Mouse (Mus musculus) heart, embryonic 16.5 days (tissue): ENCODE measurements around the gene 4931429L15Rik. TPM values are rescaled to one million over a fixed set of nuclear protein-coding genes. Genes with fewer than 3 reads are reported as not detected.

Source experiments
- ATAC-seq: fragments of 200-750 bp; cut with Nextera tagmentation; replicated peaks from 2 replicates; pipeline ENCODE4 v1.8.0; 2017; ENCODE audit warnings: moderate number of reproducible peaks; ENCODE audit not compliant: insufficient read depth, low FRiP score; ENCODE audit errors: extremely low read depth
- H3K27ac ChIP-seq: fragments of 300-500 bp; sonication (generic); 2 replicates; pipeline ENCODE4 v1.5.1; 2014; ENCODE audit warnings: mild to moderate bottlenecking, low read length, control low read depth, moderate library complexity
- H3K27me3 ChIP-seq: fragments of 300-500 bp; sonication (generic); 2 replicates; pipeline ENCODE4 v1.6.1; 2014; ENCODE audit warnings: low read length, mixed read lengths; ENCODE audit not compliant: control insufficient read depth, insufficient read depth
- H3K36me3 ChIP-seq: fragments of 300-500 bp; sonication (generic); 2 replicates; pipeline ENCODE4 v1.6.1; 2014; ENCODE audit not compliant: control insufficient read depth, insufficient read depth
- H3K4me1 ChIP-seq: fragments of 300-500 bp; sonication (generic); 2 replicates; pipeline ENCODE4 v1.6.1; 2014; ENCODE audit warnings: low read length, mixed read lengths; ENCODE audit not compliant: control insufficient read depth, insufficient read depth
- H3K4me2 ChIP-seq: fragments of 300-500 bp; sonication (generic); 2 replicates; pipeline ENCODE4 v1.6.1; 2014; ENCODE audit warnings: low read depth, mild to moderate bottlenecking, control low read depth, low read length
- H3K4me3 ChIP-seq: fragments of 300-500 bp; sonication (generic); 2 replicates; pipeline ENCODE4 v1.5.1; 2014; ENCODE audit warnings: mild to moderate bottlenecking, control low read depth, low read length
- H3K9ac ChIP-seq: fragments of 300-500 bp; sonication (generic); 2 replicates; pipeline ENCODE4 v1.6.1; 2014; ENCODE audit warnings: low read length, control low read depth
- H3K9me3 ChIP-seq: fragments of 300-500 bp; sonication (generic); replicated peaks from 2 replicates; pipeline ENCODE4 v1.6.1; 2016; ENCODE audit warnings: low read length; ENCODE audit not compliant: control insufficient read depth
- WGBS: fragments of 180-500 bp; shearing (Covaris S2); extraction: QIAGEN DNeasy Blood & Tissue Kit; methylation state at CpG from one replicate; pipeline ENCODE4 v1.1.7; 2014; 5-methylcytosine and 5-hydroxymethylcytosine counted together
- polyA plus RNA-seq: library from polyadenylated mRNA; unstranded; fragments of >200 nt; fragmentation: Nextera tagmentation; extraction: Ambion mirVana; gene quantifications from 2 replicates; pipeline ENCODE4 v1.2.1, GENCODE M21; 2015

4931429L15Rik gene
- polyA plus RNA-seq, 1 experiment from 2014 or later = not detected

- no peak overlapping the region; the same call in 1 of the 2 replicates for H3K4me2 ChIP-seq
- H3K4me3 ChIP-seq = peak overlapping the region; percentile 51; the same call in 1 of the 2 replicates
- no peaks in the 10 kb centered on the region for H3K9me3 ChIP-seq
- ATAC-seq = no peak
- no peak overlapping the region for H3K9ac ChIP-seq
- H3K27ac ChIP-seq = no peak overlapping the region
- WGBS = 21% methylated on average over 24 of the region's 24 CpGs
- peaks cover 11% of the 10 kb centered on the region for H3K4me1 ChIP-seq
- H3K27me3 ChIP-seq = peaks cover 8% of the 10 kb centered on the region
- H3K36me3 ChIP-seq = no peaks in the 10 kb centered on the region
Measured at GRCm38 (mm10) chr9:46329801-46330585, 10.2 kb upstream of the 4931429L15Rik start.

- H3K9me3 ChIP-seq = no peaks in the 10 kb centered on the region
- peaks cover 11% of the 10 kb centered on the region for H3K4me1 ChIP-seq
- peaks cover under 1% of the 10 kb centered on the region for H3K27me3 ChIP-seq
- peak overlapping the region; percentile 51 for H3K4me3 ChIP-seq
- 5% methylated on average over 19 of the region's 19 CpGs for WGBS
- H3K27ac ChIP-seq = peak overlapping the region; percentile 37; the same call in 1 of the 2 replicates
- peak overlapping the region; percentile 73 for H3K9ac ChIP-seq
- H3K4me2 ChIP-seq = peak overlapping the region; percentile 87
- peak; percentile 79 for ATAC-seq
- no peaks in the 10 kb centered on the region for H3K36me3 ChIP-seq
Measured at GRCm38 (mm10) chr9:46329250-46329648, 9.5 kb upstream of the 4931429L15Rik start.

DNA sequence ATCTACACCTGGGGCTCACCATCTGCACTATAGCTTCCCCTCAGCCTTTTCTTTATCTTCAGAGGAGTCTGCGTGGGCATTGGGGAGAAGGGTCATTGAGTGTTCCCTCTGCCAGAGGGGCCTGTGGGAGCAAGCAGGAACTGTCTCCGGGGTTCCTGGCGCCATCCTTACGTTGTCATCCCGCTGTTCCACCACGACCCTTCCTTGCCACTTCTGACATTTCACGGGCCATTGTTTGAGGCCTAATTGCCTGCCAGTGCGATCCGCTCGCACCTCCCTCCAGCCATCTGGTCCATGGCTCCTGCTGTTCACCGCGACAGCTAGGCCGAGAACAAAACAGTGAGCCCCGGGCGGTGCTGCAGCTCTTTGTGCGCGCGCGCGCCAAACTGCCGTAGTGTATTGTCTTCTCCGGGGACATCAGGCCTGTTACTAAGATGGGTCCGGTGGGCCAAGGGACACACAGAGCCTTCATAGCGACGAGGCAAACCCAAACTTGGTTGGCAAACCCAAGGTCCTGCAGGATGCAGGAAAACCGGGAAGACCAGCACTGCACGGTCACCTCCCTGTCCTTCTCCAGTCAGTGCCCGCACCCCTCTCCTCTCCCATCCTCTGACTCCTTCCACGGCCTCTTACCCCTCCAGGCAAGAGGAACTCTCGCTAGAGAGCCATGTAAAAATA, 8.9 kb upstream of the 4931429L15Rik start:
- Histone ChIP-seq H3K4me2 (peak overlapping the region; percentile 87), H3K9ac (peak overlapping the region; percentile 73), H3K27ac (peak overlapping the region; percentile 37; the same call in 1 of the 2 replicates), H3K4me3 (peak overlapping the region; percentile 51), H3K9me3 (no peaks in the 10 kb centered on the region), H3K27me3 (no peaks in the 10 kb centered on the region; the same call in none of the 2 replicates), H3K36me3 (no peaks in the 10 kb centered on the region), H3K4me1 (peaks cover 11% of the 10 kb centered on the region)
- ATAC-seq = peak; percentile 62
- 7% methylated on average over 30 of the region's 30 CpGs for WGBS

DNA sequence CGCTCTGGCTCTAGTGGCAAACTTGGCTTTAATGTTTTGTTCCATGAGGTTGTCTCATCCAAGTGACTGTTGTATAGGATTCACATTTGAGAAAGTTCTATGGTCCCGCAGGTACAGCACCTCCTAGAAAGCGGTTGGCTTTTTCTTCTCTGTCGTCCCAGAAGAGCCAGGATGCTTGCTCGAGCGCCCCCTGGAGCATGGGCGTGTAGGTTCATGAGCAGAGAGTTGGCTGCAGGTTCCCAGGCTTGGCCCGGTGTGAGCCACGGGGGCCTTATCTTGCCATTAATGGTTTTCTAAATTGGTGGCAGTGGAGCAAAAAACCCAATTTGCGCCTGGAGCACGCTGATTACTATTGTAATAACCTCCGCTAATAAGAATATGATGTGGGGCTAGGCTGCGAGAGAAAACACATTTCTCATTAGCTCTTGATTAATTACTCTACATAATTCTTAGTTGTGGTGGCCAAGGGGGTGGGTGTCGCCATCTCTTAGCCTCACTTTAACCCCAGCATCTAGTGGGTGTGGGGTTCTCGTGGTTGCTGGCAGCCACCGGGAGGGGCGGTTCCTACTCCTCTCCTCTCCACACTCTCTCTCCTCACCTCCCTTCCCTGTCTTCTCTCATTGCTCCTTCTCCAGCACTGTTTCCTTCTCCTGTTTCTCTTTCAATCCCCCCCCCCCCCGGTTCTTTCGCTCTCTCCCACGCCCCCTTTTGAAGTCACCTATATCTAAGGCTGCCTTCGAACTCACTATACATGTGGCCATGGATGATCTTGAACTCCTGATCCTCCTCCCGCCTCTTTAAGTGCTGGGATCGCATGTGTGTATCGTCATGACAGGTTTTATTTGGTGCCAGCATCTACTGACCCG, 8.2 kb upstream of the 4931429L15Rik start:
- 70% methylated on average over 25 of the region's 25 CpGs for WGBS
- Histone ChIP-seq H3K27ac (no peak overlapping the region), H3K9ac (peak overlapping the region; percentile 73), H3K4me2 (peak overlapping the region; percentile 87), H3K36me3 (no peaks in the 10 kb centered on the region), H3K9me3 (no peaks in the 10 kb centered on the region), H3K27me3 (no peaks in the 10 kb centered on the region; the same call in 1 of the 2 replicates), H3K4me1 (peaks cover 11% of the 10 kb centered on the region), H3K4me3 (no peak overlapping the region; the same call in 1 of the 2 replicates)
- ATAC-seq = no peak

- no peak for ATAC-seq
- no peak overlapping the region for H3K4me2 ChIP-seq
- H3K27me3 ChIP-seq = no peaks in the 10 kb centered on the region
- H3K4me1 ChIP-seq = peaks cover 11% of the 10 kb centered on the region
- no peak overlapping the region for H3K27ac ChIP-seq
- 89% methylated on average over 11 of the region's 11 CpGs for WGBS
- no peaks in the 10 kb centered on the region for H3K9me3 ChIP-seq
- no peak overlapping the region for H3K4me3 ChIP-seq
- no peaks in the 10 kb centered on the region for H3K36me3 ChIP-seq
- H3K9ac ChIP-seq = no peak overlapping the region
Measured at GRCm38 (mm10) chr9:46326694-46327405, 7.1 kb upstream of the 4931429L15Rik start.

- Histone ChIP-seq H3K4me3 (no peak overlapping the region), H3K4me1 (no peaks in the 10 kb centered on the region), H3K4me2 (no peak overlapping the region), H3K9ac (no peak overlapping the region), H3K27ac (no peak overlapping the region), H3K27me3 (no peaks in the 10 kb centered on the region), H3K36me3 (no peaks in the 10 kb centered on the region), H3K9me3 (peaks cover 6% of the 10 kb centered on the region)
- 83% methylated on average over 2 of the region's 2 CpGs for WGBS
- no peak for ATAC-seq
Measured at GRCm38 (mm10) chr9:46320461-46320860, 675 bp upstream of the 4931429L15Rik start.

DNA sequence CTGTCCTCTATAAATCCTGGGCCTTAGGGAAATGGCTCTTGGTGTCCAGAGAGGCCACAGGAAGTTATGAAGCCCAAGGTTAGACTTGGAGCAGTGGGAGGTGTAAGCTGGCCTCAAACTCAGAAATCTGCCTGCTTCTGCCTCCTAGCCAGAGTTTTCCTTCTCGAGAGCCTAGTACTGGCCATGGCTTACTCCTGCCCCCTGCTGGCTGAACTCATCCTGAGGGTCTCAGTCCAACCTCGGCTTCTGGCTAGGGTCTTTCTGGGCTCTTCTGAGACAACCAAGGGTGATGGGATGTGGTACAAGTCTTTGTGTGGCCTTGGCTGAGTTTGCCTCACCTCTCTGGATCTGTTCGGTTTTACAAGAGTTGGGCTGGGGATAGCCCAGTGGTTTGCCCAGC, 1.8 kb downstream of the 4931429L15Rik start:
- ATAC-seq = no peak
- H3K27me3 ChIP-seq = peaks cover 8% of the 10 kb centered on the region

DNA sequence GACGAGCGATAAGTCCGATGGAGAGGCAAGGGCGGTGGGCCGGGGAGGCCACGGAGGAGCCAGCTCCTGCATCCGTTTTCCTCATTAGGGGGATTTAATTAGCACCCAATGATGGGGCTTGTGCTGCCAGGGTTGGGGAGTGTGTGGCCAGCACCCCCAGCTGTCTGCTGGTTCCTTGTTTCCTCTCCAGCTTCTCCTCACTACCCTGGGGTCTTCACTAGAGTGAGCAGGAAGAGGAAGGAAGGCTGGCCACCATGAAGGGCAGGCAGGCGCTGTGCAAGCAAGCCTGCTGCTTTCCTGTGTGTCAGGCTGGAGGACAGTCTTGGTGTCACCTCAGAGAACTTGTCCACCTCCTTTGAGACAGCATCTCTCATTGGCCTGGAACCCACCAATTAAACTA, 2.9 kb downstream of the 4931429L15Rik start:
- H3K4me3 ChIP-seq = no peak overlapping the region
- H3K9ac ChIP-seq = no peak overlapping the region
- H3K27me3 ChIP-seq = peaks cover 8% of the 10 kb centered on the region
- no peak overlapping the region for H3K27ac ChIP-seq
- peaks cover 6% of the 10 kb centered on the region for H3K9me3 ChIP-seq
- WGBS = 76% methylated on average over 8 of the region's 8 CpGs
- no peaks in the 10 kb centered on the region for H3K4me1 ChIP-seq
- ATAC-seq = no peak
- no peaks in the 10 kb centered on the region for H3K36me3 ChIP-seq
- no peak overlapping the region for H3K4me2 ChIP-seq

More for the DNA sequence above, 1.8 kb downstream of the 4931429L15Rik start:
- no peaks in the 10 kb centered on the region for H3K4me1 ChIP-seq
- no peak overlapping the region for H3K9ac ChIP-seq
- no peak overlapping the region for H3K27ac ChIP-seq
- no peaks in the 10 kb centered on the region for H3K36me3 ChIP-seq
- no peak overlapping the region for H3K4me3 ChIP-seq
- H3K4me2 ChIP-seq = no peak overlapping the region
- 90% methylated on average over 3 of the region's 3 CpGs for WGBS
- peaks cover 6% of the 10 kb centered on the region for H3K9me3 ChIP-seq
